Mouse (Mus musculus): ENCODE data around the gene Podxl2. TPM values are rescaled to one million over a fixed set of nuclear protein-coding genes. Genes with fewer than 3 reads are reported as not detected.

The Podxl2 gene
- 2.5 TPM in 1 of 2 replicates, not detected in the other for total RNA-seq (2017)

DNA sequence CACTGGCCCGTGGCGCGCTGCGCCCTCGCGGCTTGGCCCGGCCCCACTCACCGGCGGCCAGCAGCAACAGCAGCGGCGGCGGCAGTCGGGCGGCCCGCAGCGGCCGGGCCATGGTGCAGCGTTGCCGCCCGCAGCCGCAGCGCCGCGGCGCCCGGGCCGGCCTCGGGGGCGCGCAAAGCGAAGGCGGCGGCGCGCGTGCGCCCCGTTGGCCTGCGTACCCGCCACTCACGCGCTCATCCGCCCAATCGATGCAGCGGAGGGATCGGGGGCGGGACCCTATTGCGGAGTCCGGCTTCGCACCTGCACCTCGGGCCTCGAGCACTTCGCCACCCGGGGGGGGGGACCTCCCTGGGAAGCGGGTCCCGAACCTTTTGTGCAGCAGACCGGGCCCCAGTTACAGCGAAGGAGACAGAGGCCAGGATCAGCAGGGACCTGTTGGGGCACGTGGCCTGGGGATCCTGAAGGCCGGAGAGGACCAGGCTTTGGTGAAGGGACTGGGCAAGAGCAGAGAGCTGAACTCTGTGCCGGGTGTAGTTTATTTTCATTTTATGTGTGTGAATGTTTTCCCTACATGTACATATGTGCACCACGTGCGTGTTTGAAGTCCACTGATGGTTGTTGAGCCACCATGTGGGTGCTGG is at the start of gene Podxl2:
TSS of gene Podxl2 (minus strand) at position 177 of the 641 bp plus-strand sequence.
- ATAC-seq (replicated peaks in 1 of 2; ENCODE audit: insufficient read depth in 1 of 2, low FRiP score in 2 of 2, low TSS enrichment in 1 of 2, low read depth in 1 of 2, poor library complexity in 2 of 2, severe bottlenecking in 2 of 2), result 0 out of 4 replicates have a peak, but pooled peaks of 1 of the 2 experiments have one; percentile 26

DNA sequence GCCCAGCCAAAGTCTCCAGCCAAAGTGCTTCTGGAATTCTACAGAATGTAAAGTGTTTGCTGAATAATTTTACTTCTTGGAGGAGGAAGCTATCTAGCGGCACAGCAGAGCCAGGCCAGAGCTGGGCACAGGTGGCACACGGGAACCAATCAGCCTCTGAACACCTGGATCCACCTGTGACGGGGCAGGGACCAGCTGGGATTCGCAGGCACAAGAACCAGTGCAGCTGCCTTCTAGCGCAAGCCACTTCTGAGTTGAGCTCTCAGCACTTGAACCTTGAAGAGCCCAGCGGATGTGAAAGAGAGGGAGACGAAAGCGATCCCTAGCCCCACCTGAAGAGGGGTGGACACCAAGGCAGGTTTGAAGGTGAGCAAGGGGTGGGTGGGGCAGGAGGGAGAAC is 44.0 kb upstream of the Podxl2 start:
- no peak for ATAC-seq (replicated peaks in 1 of 2; ENCODE audit: insufficient read depth in 1 of 2, low FRiP score in 2 of 2, low TSS enrichment in 1 of 2, low read depth in 1 of 2, poor library complexity in 2 of 2, severe bottlenecking in 2 of 2)

DNA sequence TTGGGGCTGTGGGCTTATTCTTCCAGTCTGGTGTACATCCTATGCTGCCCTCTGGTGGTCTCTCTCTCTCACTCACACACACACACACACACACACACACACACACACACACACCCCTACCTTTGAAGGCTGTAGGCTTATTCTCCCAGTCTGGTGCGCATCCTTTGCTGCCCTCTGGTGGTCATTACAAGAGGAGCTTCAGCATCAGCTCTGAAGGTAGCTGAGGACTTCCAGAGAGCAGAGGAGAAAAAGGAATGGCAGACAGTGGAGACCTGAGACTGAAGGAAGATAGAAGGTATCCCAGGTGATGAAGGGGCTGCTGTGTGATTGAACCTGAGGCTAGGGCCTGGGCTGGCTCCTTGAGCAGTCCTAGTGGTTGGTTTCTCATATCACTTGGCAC is 41.3 kb upstream of the Podxl2 start:
- no peak for ATAC-seq (replicated peaks in 1 of 2; ENCODE audit: insufficient read depth in 1 of 2, low FRiP score in 2 of 2, low TSS enrichment in 1 of 2, low read depth in 1 of 2, poor library complexity in 2 of 2, severe bottlenecking in 2 of 2)

DNA sequence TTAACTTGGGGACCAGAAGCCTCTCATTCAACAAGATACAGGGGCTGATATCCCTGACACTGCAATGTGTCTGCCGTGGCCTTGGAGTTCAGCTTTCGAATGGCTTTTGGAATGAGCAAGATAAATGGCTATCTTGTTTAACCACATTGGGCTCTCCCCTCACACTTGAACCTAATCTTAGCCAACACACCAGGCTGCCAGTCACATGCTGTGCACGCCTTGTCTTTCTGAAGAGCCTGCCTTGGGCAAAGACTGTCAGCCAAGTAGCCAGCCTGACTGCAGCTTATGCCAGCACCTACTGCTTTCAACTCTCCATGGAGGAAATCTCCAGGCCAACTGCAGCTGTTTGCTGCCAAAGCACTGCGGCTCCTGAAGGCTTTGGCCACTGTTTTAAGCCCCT is 40.7 kb upstream of the Podxl2 start:
- peak; percentile 20 to 63; a peak in 2 of 4 replicates for ATAC-seq (replicated peaks in 1 of 2; ENCODE audit: insufficient read depth in 1 of 2, low FRiP score in 2 of 2, low TSS enrichment in 1 of 2, low read depth in 1 of 2, poor library complexity in 2 of 2, severe bottlenecking in 2 of 2)

DNA sequence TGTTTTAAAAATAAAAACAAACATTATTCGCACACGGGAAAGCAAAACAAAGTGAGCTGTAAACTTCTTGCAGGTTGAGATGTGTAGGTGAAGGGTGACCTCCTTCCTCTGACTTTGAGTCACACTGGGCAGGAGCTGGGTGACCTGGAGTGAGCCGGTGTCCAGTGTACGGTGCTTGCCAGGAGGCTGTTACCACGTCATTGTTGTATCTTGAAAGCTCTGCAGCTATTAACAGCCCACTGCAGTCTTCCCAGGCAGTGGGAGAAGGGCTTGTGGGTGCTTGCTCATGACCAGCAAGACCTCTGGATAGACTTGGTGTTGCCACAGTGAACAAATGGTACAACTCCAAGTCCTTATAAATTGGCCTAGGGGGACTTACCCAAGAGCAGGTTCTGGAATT is 40.0 kb upstream of the Podxl2 start:
- no peak for ATAC-seq (replicated peaks in 1 of 2; ENCODE audit: insufficient read depth in 1 of 2, low FRiP score in 2 of 2, low TSS enrichment in 1 of 2, low read depth in 1 of 2, poor library complexity in 2 of 2, severe bottlenecking in 2 of 2)

DNA sequence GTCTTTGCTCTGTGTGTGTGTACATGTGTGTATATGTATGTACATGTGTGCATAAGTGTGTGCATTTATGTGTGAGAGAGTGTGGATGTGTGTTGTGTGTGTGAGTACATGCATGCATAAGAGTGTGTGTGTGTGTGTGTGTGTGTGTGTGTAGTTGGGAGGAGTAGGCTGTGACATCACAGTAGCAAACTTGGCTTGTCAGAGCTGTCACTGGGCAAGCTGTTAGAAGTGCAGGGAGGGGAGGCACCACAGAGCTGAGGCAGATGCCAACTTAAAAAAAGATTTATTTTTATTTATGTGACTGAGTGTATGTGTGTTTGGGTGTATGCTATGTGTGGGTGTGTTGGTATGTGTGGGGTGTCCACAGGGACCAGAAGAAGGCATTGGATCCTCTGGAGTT is 38.6 kb upstream of the Podxl2 start:
- no peak for ATAC-seq (replicated peaks in 1 of 2; ENCODE audit: insufficient read depth in 1 of 2, low FRiP score in 2 of 2, low TSS enrichment in 1 of 2, low read depth in 1 of 2, poor library complexity in 2 of 2, severe bottlenecking in 2 of 2)

DNA sequence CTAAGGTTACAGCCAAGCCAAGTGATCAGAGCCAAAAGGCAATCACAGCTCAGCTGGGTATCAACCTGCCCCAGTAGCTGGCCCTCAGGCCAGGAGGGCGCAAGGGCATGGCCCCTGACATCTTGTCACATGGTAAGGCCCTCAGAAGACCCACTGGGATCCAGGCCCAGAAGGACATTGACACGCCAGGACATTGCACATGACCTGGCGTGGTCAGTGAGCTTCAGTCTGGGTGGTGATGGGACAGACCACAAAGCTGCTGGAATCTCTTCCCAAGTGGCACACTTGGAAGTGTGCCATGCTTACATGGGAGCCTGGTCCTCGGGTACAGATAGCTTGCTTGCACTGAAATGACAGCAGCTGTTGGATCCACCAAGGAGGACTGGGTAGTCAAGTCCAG is 38.2 kb upstream of the Podxl2 start:
- ATAC-seq (replicated peaks in 1 of 2; ENCODE audit: insufficient read depth in 1 of 2, low FRiP score in 2 of 2, low TSS enrichment in 1 of 2, low read depth in 1 of 2, poor library complexity in 2 of 2, severe bottlenecking in 2 of 2), result no peak

DNA sequence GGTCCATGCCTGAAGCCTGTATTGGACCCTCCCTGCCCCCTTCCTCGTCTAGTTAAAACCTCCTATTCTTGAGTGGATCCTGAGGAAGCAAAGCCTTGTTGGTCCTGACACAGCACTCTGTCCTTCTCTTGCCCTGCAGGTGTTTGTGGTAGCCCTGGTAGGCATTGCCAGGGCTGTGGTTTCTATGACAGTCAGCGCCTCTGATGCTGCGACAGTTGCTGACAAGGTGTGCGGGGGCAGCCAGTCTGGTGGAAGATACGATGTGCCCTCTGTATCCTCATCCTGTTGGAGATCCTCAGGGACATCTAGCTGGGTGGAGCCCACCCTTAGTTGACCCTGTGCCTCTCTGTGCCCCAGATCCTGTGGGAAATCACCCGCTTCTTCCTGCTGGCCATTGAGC is 34.3 kb upstream of the Podxl2 start:
- ATAC-seq (replicated peaks in 1 of 2; ENCODE audit: insufficient read depth in 1 of 2, low FRiP score in 2 of 2, low TSS enrichment in 1 of 2, low read depth in 1 of 2, poor library complexity in 2 of 2, severe bottlenecking in 2 of 2), result no peak

DNA sequence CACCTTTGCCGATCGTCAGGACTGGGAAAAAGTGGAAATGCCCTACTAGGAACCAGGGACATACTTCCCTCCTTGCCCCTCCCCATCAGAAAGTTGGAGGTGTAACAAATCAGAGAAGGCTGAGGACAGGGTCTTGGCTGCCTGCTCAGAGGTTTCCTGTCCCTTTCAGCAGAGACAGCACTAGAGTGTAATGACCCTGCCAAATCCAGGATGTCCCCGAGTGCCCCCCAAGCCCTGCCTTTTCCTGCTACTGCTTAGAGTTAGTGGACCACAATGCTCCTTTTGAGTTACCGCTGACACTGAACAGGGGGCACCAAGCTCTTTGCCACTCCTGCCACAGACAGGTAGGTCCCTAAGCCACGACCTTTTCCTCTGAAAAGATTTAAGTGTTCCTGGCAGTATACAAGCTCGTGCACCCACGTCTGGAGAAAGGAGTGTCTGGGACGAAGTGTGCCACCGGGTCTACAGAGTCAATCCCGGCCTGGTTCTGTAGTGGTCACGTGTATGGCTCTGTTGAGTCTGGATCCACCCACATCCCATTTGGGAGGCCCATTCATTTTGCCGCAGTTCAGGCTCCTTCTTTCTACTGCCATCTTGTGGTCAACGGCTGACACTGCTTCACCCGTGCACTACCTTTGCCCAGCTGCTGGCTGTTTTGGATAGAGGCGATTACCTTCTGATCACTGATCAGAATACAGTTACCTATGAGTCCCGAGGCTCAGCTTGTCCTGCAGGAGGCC is 31.7 kb upstream of the Podxl2 start:
- peak; percentile 42 to 51; a peak in 3 of 4 replicates for ATAC-seq (replicated peaks in 1 of 2; ENCODE audit: insufficient read depth in 1 of 2, low FRiP score in 2 of 2, low TSS enrichment in 1 of 2, low read depth in 1 of 2, poor library complexity in 2 of 2, severe bottlenecking in 2 of 2)

DNA sequence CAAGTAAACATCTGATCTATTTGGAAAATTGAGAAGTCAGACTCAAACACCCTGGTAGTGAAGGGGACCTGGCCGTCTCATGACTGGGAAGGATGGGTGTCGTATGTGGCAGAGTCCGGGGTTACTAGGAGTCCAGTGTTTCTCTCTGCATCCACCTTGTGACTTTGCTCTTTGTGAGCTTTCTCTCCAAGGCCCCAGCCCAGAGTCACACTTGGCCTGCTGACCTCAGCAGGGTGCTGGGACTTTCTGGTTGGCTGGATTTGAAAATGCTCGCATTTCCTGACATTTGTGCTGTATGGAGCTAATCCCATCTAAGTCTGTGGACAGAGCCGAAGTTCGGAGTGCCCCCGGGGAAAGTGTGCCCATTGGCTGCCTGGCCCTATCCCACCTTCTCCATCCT is 30.2 kb upstream of the Podxl2 start:
- no peak for ATAC-seq (replicated peaks in 1 of 2; ENCODE audit: insufficient read depth in 1 of 2, low FRiP score in 2 of 2, low TSS enrichment in 1 of 2, low read depth in 1 of 2, poor library complexity in 2 of 2, severe bottlenecking in 2 of 2)

DNA sequence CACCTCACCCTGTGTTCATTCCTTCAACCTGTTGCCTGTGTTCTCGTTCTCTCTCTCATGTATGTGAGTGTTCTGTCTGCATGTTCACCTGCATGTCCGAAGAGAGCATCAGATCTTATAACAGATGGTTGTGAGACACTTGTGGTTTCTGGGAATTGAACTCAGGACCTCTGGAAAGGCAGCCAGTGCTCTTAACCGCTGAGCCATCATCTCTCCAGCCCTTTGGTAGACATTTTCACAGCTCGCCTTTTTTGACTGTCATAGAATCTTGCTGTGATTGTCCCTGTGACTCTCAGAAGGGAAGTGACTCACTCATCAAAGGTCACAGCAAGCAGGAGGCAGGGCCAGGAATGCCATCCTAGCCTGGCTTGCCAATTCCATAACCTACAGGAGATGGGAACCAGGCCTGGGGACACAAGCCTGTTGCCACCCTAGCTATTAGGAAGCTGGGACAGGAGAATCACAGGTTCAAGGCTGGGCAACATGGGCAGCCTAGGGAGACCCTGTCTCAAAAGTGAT is 29.7 kb upstream of the Podxl2 start:
- no peak for ATAC-seq (replicated peaks in 1 of 2; ENCODE audit: insufficient read depth in 1 of 2, low FRiP score in 2 of 2, low TSS enrichment in 1 of 2, low read depth in 1 of 2, poor library complexity in 2 of 2, severe bottlenecking in 2 of 2)

DNA sequence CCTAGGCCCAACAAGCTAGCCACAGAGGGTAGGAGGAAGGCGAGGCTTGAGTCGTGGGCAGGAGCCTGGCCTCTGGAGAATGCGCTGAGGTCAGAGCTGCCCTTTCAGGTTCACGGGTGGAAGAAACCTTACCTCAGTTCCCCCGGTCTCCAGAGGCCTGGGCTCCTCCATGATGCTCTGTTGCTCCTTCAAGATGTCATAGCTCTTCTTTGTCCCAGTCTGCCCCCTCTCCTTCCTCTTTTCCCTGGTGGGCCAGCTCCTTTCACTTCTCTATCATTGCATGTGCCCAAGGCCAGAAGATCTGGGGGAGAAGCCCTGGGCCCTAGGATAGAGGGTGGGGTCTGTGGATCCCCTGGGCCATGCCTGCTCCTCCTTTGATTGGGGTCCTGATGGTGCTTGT is 28.9 kb upstream of the Podxl2 start:
- ATAC-seq (replicated peaks in 1 of 2; ENCODE audit: insufficient read depth in 1 of 2, low FRiP score in 2 of 2, low TSS enrichment in 1 of 2, low read depth in 1 of 2, poor library complexity in 2 of 2, severe bottlenecking in 2 of 2), result no peak

DNA sequence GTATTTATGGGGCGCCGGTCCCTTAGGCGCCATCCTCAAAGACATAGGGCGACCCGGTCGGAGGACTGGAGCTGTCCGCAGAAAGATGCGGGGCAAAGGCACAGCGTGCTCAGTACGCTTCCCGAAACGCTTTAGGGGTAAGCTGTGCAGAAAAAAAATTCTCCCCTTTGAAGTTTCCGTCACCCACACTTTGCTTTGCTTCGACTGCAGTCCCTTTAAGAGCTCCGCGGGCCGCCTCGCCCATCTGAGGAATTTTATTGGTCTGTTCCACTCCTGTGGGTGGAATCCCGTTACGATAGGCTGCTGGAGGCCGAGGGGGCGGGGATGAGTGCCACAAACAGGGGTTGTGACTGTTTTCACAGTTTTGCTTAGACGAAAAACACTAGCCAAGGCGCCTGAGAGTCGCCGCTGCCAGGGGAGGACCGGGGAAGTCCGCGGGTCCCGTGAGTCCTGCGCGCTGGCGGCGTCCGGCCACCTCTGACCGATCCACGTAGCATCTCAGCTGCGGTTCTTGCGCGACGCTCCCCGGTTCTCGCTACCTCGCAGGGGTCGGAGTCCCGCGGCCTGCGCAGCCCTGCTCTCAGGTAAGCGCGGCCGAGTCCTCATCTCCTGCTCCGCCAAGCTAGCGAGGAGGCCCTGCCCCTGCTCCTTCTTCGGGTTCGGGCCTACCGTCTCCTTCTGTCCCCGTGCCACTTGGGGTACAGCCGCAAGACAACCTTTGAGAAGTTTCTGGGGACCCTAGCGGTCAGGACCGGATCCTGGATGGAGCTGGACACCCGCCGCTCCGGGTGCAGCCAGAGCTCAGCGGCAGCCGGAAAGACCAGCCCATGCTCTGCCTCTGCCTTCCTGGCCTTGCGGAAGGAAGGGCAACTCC is 27.3 kb upstream of the Podxl2 start, which contains the start of gene Tpra1:
TSS of gene Tpra1 (plus strand) at position 305 of the 874 bp plus-strand sequence.
- peak; percentile 80 to 83 for ATAC-seq (replicated peaks in 1 of 2; ENCODE audit: insufficient read depth in 1 of 2, low FRiP score in 2 of 2, low TSS enrichment in 1 of 2, low read depth in 1 of 2, poor library complexity in 2 of 2, severe bottlenecking in 2 of 2)

DNA sequence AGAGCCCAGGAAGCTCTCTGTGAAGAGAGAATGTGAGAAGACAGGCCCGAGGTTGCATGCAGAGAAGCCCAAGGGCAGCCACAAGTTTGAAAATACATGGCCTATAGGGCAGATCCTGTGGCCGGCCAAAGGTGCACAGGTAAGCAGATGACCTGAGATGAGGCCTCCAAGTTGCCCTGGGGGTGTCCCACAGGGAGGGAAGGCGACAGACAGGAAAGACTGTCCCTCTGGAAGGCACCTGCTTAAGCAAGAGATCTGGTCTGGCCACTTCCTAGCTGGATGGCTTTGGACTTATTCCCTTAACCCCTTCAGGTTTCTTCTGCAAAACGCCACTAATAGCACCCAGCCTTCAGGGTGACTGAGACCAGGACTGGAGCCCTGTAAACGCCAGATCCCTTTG is 26.6 kb upstream of the Podxl2 start:
- no peak for ATAC-seq (replicated peaks in 1 of 2; ENCODE audit: insufficient read depth in 1 of 2, low FRiP score in 2 of 2, low TSS enrichment in 1 of 2, low read depth in 1 of 2, poor library complexity in 2 of 2, severe bottlenecking in 2 of 2)

DNA sequence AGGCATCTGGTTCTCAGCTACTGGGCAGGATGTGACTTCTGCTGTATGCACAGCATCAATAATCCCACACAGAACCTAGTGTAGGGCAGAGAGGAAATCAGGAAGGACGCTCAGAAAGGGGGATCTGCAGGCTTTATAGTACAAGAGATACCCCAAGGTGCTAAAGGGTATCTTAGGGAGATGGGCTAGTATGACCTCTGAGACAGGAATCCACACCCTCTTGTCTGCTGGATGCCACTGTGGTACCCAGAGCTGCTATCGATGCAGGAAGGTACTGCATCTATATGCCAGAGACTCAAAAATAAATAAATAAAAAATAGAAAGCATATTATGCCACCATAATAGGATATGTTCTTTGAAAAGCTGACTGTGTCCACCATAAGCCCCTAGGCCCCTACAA is 24.8 kb upstream of the Podxl2 start:
- ATAC-seq (replicated peaks in 1 of 2; ENCODE audit: insufficient read depth in 1 of 2, low FRiP score in 2 of 2, low TSS enrichment in 1 of 2, low read depth in 1 of 2, poor library complexity in 2 of 2, severe bottlenecking in 2 of 2), result no peak

DNA sequence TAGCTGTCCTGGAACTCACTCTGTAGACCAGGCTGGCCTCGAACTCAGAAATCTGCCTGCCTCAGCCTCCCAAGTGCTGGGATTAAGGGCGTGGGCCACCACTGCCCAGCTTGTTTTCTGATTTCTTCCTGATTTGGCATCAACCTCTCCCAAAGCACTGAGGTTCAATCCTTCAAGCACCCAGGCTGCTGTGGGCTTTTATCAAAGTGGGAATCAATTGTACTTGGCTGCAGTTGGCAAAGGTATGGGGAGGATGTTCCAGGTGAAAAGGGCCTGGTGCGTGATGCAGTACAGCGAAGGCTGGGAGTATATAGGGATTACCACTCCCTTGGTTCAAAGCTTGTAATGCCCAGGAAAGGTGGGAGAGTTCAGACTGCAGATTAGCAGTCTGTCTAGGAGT is 24.2 kb upstream of the Podxl2 start:
- ATAC-seq (replicated peaks in 1 of 2; ENCODE audit: insufficient read depth in 1 of 2, low FRiP score in 2 of 2, low TSS enrichment in 1 of 2, low read depth in 1 of 2, poor library complexity in 2 of 2, severe bottlenecking in 2 of 2), result no peak

DNA sequence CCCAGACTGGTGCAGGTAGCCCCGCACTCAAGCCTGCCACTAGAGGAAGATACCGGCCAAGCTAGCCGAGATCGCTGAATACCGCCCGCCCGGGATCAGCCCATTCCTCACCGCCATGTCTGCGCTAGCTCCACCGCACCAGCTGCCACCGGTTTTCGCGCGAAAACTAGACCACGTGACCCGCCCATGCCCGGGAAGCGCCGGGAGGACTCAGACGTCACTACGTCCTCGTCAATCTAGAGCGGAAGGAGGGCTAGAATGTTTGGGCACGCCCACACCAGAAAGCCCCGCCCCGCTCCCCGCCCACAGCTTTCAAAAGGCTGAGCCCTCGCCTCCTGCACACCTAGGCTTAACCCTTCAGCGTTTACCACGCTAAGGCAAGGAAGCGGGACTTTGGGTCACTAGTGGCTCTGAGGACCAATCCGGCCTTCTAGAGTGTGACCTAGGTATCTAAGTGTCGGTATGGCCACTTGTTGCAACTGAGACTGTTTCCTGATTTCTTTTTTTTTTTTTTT is 23.7 kb upstream of the Podxl2 start, which contains the start of gene Mcm2:
TSS of gene Mcm2 (minus strand) at position 247 of the 515 bp plus-strand sequence.
- ATAC-seq (replicated peaks in 1 of 2; ENCODE audit: insufficient read depth in 1 of 2, low FRiP score in 2 of 2, low TSS enrichment in 1 of 2, low read depth in 1 of 2, poor library complexity in 2 of 2, severe bottlenecking in 2 of 2), result peak; percentile 68 to 74

Data from hematopoietic stem cell, adult 5-6 weeks (primary cell).